Mouse (Mus musculus): ENCODE measurements around the gene Hist1h2bk. TPM values are rescaled to one million over a fixed set of nuclear protein-coding genes. Genes with fewer than 3 reads are reported as not detected.
"Not testable (repeated sequence)": the region's sequence is repeated elsewhere in the genome, so short reads cannot be mapped to it uniquely, and the experiment has no call there.

Gene Hist1h2bk
- polyA plus RNA-seq, 2 experiments from 2014 or later, result 2.6 to 4.2 TPM

DNA sequence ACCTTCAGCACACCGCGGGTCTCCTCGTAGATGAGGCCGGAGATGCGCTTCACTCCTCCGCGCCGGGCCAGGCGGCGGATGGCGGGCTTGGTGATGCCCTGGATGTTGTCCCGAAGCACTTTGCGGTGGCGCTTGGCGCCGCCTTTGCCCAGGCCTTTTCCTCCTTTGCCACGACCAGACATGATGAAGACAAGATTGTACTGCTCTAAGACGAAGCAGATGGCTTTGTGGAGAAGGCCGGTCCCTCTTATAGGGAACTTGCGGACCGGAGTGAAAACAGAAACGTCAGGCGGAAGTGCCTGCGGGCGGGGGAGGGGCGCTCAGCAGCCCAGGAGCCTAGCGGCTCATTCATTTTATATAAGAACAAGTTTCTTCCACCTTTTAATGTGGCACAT lies 5.5 kb downstream of the Hist1h2bk start, which contains the start of gene Hist1h4i:
Hist1h4i (minus strand) TSS at position 221 of the 395 bp plus-strand sequence.
- ATAC-seq, result peak; percentile 49

DNA sequence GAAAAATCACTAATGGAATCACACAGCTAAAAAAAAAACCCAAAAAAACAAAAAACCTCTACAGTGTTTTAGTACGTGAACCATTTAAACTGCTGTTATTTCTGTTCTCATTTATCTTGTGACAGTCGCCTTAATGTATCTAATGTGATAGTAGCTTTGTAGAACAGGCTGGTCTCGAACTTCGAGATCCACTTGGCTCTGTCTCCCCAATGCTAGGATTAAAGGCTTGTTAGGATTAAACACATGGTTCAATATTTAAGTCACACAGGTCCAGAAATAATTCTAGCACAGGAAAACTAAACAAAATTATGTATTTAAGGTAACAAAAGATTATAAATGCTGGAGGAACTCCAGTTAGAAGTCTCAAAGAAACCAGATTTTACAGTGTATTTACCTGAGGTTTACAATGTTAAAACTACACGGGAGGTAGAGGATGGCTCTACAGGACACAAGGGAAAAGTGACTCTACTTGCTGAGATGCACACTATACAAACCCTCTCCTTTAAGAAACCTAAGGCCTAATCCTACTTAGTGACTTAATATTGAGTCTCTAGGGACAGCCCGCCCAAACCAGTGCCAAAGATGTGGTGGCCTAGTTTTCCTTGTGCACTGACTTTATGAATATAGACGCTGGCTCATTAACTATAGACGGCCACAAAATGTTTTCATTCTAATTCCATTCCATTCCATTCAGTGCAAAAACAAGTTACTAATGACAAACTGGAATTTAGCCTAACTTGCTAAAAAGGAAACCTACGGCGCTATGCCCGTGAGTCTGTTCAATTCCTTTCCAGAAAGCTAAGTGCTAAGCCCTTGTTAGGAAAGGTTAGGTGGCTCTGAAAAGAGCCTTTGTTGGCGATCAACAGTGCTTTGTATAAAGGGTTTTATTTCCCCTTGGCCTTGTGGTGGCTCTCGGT lies 6.2 kb downstream of the Hist1h2bk start:
- ATAC-seq, result no peak

DNA sequence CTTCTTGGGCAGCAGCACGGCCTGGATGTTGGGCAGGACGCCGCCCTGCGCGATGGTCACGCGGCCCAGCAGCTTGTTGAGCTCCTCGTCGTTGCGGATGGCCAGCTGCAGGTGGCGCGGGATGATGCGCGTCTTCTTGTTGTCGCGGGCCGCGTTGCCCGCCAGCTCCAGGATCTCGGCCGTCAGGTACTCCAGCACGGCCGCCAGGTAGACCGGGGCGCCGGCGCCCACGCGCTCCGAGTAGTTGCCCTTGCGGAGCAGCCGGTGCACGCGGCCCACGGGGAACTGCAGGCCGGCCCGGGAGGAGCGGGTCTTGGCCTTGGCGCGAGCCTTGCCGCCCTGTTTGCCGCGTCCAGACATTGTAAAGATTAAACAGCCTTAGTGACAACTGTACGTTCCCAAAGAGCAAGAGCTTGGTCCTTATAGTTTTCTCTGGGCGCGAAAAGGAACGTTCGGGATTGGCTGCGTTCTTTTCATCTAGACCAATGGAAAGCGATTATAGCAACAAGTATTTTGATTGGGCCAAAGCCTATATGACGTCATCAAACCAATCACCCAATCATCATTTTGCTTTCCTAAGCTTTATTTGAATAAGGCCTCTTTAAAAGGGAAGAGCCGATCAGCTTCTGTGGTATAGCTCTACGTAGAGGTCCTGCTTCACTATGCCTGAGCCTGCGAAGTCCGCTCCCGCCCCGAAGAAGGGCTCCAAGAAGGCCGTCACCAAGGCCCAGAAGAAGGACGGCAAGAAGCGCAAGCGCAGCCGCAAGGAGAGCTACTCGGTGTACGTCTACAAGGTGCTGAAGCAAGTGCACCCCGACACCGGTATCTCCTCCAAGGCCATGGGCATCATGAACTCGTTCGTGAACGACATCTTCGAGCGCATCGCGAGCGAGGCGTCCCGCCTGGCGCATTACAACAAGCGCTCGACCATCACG lies 7.2 kb downstream of the Hist1h2bk start, which contains the start of the genes Hist1h2ag and Hist1h2bj:
Hist1h2ag (minus strand) TSS at position 377 of the 935 bp plus-strand sequence.
Hist1h2bj (plus strand) TSS at position 647 of the 935 bp plus-strand sequence.
- peak; percentile 91 for ATAC-seq

DNA sequence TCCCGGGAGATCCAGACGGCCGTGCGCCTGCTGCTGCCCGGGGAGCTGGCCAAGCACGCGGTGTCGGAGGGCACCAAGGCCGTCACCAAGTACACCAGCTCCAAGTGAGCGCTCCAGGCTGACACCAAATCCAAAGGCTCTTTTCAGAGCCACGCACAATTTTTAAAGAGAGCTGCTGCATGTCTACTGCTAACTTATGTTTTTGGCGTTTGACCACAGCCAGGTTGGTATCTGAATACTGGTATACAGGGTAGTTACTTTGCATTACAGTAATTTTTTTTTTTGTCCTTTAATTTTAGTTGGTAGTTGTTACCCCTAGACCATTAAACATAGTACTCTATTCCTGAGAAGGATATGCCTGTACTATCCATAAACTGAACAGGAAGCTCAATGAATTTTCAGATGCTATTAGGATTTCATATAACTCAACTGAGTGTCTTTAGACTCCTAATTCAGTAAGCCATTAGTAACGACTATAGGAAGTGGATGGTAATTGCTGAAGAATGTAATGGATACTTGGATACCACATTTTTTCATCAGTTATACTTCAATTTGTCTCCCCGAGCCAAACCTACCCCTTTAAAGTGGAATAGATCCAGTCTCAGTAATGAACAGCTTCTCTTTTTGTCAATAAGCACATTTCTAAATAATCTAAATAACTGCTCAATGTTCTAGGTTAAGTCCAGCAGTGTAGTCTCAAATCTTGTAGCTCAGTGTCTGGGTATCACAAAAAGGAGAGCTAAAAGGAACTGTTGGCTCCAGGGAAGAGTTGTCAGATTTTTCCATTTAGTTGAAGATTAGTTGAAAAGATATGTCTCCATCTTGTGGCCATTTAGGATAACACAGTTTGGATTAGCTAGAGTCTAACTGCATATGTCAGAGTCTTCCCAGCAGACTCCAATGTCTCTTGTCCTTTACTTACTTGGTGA lies 8.1 kb downstream of the Hist1h2bk start:
- no peak for ATAC-seq

DNA sequence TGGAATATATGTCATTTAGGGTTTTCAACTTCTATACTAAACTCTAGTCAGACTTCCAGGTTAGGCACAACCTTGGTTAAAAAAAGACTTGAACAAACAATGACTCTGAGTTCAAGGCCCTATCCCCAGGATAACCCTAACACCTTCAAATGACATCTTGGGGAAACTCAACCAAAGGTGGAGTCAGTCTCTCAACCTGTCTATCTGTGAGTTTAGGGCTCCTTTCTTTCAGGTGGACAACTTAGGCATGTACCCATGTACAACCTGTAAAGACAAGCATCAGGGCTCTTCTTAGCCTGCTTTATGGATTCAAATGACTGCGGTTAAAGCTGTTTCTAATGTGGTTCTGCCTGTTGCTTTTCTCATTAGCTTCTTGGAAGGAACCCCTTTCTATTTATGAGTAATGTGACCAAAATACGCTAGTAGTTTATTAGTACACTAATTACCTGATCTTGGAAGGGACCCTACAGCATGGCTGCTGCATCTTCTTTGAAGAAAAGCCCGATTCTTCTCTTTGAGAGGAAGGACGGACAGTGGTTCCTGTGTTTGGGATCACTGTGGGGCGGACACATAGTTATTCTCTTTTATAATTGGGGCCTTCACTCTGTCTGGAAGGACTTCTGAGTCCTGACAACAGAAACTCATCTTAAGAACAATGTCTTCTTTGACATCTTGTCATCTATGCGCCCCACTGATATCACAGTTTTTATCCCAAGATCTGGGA lies 8.9 kb downstream of the Hist1h2bk start:
- ATAC-seq, result no peak

DNA sequence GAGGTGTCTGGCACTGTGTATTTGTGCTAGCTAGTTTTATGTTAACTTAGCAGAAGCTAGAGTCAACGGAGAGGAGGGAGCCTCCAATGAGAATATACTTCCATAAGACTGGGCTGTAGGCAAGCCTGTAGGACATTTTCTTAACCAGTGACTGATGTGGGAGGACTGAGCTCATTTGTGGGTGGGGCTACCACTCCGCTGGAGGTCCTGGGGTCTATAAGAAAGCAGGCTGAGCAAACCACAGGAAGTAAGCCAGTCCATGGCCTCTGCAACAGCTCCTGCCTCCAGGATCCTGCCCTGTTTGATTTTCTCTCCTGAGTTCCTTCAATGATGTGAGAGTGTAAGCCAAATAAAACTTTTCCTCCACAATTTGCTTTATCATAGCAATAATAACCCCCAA lies 9.6 kb downstream of the Hist1h2bk start:
- ATAC-seq, result no peak

DNA sequence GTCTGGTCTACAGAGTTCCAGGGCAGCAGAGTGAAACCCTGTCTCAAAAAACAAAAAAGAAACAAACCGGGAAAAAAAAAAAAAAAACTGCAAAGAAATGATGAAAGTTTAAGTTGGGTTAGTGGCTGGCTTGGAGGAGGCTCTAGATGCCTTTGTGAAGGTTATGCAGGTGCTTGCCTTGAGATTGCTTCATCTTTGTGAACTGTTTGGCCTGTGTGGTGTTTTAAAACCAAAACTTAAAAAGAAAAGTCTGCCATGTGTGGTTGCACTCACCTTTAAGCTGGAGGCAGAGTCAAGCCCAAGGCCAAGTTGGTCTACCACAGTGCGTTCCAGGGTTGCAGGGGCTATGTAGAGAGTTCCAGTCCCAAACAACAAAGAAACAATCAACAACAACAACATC lies 13.4 kb downstream of the Hist1h2bk start:
- no peak for ATAC-seq

DNA sequence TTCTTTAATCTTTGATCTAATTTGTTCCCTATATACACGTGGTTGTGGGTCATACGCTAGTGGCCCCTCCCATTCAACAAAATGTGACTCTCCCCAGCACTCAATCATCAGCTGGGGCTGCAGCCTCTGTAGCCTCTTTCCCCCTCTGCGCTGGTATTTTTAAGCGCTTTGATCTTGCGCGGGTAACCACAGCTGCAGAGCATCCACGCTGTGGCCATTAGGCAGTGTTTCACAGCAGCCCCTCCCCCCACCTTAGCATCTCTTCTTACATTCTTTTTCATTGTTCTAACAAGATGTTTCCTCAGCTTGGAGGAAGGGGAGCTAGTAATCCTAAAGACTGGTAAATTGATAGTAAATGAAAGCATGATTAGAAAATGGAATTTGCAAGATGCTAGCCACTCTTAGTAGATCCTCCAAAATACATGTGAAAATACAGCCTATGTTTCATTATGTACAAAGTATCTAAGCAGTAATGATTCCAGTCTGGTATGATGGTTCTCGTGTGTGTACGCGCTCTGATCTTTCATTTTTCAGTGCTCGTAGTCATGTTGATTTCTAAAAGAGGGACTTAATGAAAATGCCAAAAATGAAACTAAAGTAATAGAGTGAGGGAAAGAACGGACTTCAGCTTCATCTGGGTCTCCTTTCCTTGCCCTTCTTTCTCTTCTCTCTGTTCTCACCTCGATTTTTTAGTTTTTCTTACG lies 14.2 kb downstream of the Hist1h2bk start:
- ATAC-seq, result peak; percentile 63

DNA sequence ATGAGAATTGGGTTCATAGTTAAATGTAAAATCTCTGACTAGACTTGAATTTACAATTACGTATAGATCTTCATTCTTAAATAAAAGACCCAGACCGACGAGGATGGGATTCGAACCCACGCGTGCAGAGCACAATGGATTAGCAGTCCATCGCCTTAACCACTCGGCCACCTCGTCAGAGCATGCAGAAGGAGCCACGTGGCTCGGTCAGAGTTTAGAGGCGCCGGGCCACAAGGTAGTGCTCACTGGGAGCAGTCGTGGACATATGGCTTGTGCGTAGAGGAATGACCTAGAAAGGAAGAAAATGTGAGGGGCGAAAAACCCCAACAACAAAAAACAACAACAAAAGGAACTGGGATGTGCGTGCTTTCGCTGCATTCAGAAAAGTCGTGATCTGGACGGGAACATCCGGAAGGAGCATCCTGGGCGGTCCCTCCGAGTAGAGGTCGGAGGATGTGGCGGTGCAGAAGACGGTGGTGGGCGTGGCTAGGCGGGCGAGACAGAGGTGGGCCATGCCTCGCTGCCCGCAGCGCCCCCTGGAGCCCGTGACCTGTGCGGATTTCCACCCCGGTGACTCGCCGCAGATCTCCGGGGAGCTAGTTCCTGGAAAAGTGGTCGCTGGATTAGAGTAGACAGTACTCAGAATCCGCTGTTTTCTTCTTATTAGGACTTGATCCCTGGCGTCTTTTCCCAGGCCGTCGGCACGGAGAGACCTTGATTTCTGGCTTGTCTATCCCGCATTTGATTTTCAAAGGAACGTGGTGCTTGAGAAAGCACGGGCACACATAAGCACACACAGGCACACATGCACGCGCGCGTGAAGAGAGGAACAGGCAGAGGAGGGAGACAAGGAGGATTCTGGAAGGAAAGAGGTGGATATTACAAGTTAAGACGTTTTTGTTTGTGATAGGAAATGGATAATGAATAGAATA lies 15.2 kb downstream of the Hist1h2bk start:
- ATAC-seq, result peak; percentile 87

DNA sequence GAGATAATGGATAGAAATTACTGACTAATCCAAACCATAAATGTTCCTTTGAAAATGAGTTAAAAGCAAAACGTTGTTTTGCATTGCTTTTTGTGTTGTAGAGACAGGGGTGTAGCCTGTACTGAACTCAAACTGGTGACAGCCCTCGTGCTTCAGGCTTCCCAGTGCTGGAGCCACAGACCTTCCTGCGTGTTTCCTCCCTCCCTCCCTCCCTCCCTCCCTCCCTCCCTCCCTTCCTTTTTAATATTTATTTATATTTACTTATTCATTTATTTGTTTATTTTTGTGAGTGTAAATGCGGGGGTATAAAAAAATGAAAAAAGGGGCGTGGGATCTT lies 15.8 kb downstream of the Hist1h2bk start:
- ATAC-seq, result no peak

DNA sequence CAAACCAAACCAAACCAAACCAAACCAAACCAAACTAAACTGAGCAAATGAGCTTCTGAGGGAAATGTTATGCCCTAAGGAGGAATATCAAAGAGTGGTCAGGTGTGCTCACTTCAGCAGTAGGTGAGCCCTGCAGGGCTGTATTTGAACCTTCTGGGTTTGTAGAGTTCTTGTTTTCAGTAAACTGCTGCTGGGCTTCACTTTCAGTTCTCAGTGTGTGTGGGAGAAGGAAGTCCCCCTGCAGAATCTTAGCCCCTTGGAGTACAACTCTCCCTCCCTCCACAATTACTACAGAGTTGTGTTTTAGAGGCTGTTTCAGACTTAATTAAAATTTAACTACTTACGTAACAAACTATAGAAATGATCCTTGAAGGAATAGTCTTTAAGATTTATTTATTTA lies 18.1 kb downstream of the Hist1h2bk start:
- ATAC-seq, result no peak

DNA sequence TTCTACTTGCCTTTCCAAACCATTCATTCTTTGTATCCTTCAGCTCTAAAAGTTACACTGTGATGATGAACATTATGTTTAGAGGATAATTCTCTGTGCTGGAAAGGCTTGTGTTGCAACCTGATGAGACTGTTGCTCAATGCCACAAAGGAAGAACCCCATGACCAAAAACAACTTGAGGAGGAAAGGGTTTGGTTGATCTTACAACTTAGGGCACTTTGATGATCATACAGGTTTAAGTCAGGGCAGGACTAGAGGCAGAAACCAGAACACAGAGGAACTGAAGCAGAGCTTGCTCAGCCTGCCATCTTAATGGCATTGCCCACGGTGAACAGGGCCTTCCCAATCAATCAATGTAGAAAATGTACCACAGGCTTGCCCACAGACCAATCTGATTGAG lies 25.8 kb downstream of the Hist1h2bk start:
- ATAC-seq, result no peak

DNA sequence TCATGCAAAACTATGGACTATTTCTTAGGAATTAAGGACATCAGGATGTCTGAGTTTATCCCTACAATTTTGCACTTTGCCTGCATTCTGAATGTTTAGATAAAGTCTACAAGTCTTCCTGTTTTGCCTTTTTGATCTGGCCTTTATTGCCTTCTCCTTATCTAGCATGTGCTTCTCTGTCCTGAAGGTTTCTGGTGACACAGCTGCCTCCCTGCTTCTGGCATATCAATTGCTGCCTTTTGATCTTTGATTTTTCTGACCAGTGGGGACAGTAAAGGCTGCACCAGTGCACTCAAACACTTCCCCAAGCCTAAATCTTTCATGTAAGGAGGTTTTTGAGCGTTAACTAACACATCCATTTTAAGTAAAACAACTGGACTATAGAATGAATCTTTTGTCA lies 27.8 kb downstream of the Hist1h2bk start:
- no peak for ATAC-seq

DNA sequence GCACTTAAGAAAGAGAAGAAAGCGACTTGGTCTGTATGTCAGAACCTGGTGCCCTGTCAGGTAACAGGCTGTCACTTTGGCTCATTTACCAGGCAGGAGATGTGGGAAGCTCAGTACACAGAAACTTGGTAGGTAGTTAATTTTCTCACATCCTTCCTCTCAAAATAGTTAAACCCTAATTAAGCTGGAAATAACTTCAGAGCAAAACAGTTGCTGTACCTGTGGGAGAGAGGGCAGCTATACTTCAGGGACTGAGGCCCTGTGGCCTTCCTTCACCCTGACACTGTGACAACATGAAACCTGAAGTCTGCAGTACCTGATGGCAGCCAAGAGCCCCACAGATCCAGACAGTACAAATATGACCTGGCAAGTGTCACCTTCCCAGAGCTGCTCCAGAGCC lies 48.5 kb downstream of the Hist1h2bk start, which contains the start of gene Vmn1r188:
Vmn1r188 (plus strand) TSS at position 301 of the 400 bp plus-strand sequence.
- not testable (repeated sequence) for ATAC-seq

Other genes with a start within 250 kb of the Hist1h2bk start
- 10 to 100 TPM in 1 of 2 experiments, 1 to 10 TPM in 1; 2.0 to 11.5 TPM for gene Hist1h2an, start 248.7 kb upstream of the Hist1h2bk start, polyA plus RNA-seq (2017; shearing (Covaris generic))
- not detected for gene Hist1h2bp, start 248.4 kb upstream of the Hist1h2bk start, polyA plus RNA-seq (2017; shearing (Covaris generic))
- gene Hist1h2bq, start 225.7 kb upstream of the Hist1h2bk start, polyA plus RNA-seq (2017; shearing (Covaris generic)), result 1 to 10 TPM; 4.2 to 9.2 TPM
- gene Hist1h2ao, start 225.4 kb upstream of the Hist1h2bk start, polyA plus RNA-seq (2017; shearing (Covaris generic)), result 1 to 10 TPM in 1 of 2 experiments, not detected in 1; 2.4 TPM
- gene Hist1h4m, start 224.1 kb upstream of the Hist1h2bk start, polyA plus RNA-seq (2017; shearing (Covaris generic)), result 1 to 10 TPM in 1 of 2 experiments, not detected in 1; 6.5 TPM
- gene Hist1h4n, start 203.7 kb upstream of the Hist1h2bk start, polyA plus RNA-seq (2017; shearing (Covaris generic)), result 10 to 100 TPM in 1 of 2 experiments, not detected in 1; 15.9 TPM
- 100 to 1,000 TPM; 214 to 439 TPM for gene Hist1h2ap, start 202.4 kb upstream of the Hist1h2bk start, polyA plus RNA-seq (2017; shearing (Covaris generic))
- 1 to 10 TPM; 4.0 to 9.2 TPM for gene Hist1h2br, start 202.1 kb upstream of the Hist1h2bk start, polyA plus RNA-seq (2017; shearing (Covaris generic))
- gene Zfp184, start 90.8 kb upstream of the Hist1h2bk start, polyA plus RNA-seq (2017; shearing (Covaris generic)), result not detected
- not detected for gene Pom121l2, start 54.7 kb upstream of the Hist1h2bk start, polyA plus RNA-seq (2017; shearing (Covaris generic))
- under 1 TPM; 0.19 to 0.48 TPM for gene Prss16, start 26.1 kb upstream of the Hist1h2bk start, polyA plus RNA-seq (2017; shearing (Covaris generic))
- 100 to 1,000 TPM in 1 of 2 experiments, not detected in 1; 174 TPM for gene Hist1h2ah, start 302 bp upstream of the Hist1h2bk start, polyA plus RNA-seq (2017; shearing (Covaris generic))
- 10 to 100 TPM in 1 of 2 experiments, 1 to 10 TPM in 1; 5.9 to 14.6 TPM for gene Hist1h4i, start 5.5 kb downstream of the Hist1h2bk start, polyA plus RNA-seq (2017; shearing (Covaris generic))
- not detected for gene Hist1h2ag, start 7.1 kb downstream of the Hist1h2bk start, polyA plus RNA-seq (2017; shearing (Covaris generic))
- 10 to 100 TPM in 1 of 2 experiments, 1 to 10 TPM in 1; 4.4 to 13.9 TPM for gene Hist1h2bj, start 7.3 kb downstream of the Hist1h2bk start, polyA plus RNA-seq (2017; shearing (Covaris generic))
- gene Vmn1r188, start 48.6 kb downstream of the Hist1h2bk start, polyA plus RNA-seq (2017; shearing (Covaris generic)), result not detected
- gene Vmn1r189, start 70.0 kb downstream of the Hist1h2bk start, polyA plus RNA-seq (2017; shearing (Covaris generic)), result not detected
- gene Vmn1r191, start 148.1 kb downstream of the Hist1h2bk start, polyA plus RNA-seq (2017; shearing (Covaris generic)), result not detected
- not detected for gene Vmn1r192, start 155.3 kb downstream of the Hist1h2bk start, polyA plus RNA-seq (2017; shearing (Covaris generic))
- gene Vmn1r193, start 187.3 kb downstream of the Hist1h2bk start, polyA plus RNA-seq (2017; shearing (Covaris generic)), result not detected
- not detected for gene Vmn1r194, start 208.3 kb downstream of the Hist1h2bk start, polyA plus RNA-seq (2017; shearing (Covaris generic))
- not detected for gene Vmn1r195, start 234.7 kb downstream of the Hist1h2bk start, polyA plus RNA-seq (2017; shearing (Covaris generic))